Mouse (Mus musculus) right cerebral cortex, postnatal 14 days (tissue): Measurements from ENCODE around the gene Duxbl3.
"Not testable (repeated sequence)": the region's sequence is repeated elsewhere in the genome, so short reads cannot be mapped to it uniquely, and the experiment has no call there.

Experiments
- DNase-seq: peaks from one replicate; pipeline ENCODE4 v3.0.0; 2022

Duxbl3 gene

GRCm38 (mm10) chr14:26257756-26258617, at the start of gene Duxbl3:
Gene Duxbl3, plus strand, starts transcription at chr14:26257962.
- not testable (repeated sequence) for DNase-seq

GRCm38 (mm10) chr14:26216233-26217000, 41.3 kb upstream of the Duxbl3 start:
- not testable (repeated sequence) for DNase-seq

GRCm38 (mm10) chr14:26237183-26237582, 20.6 kb upstream of the Duxbl3 start:
- DNase-seq = not testable (repeated sequence)

GRCm38 (mm10) chr14:26258729-26259128, 967 bp downstream of the Duxbl3 start:
- not testable (repeated sequence) for DNase-seq

- not testable (repeated sequence) for DNase-seq
These were observed 29.0 kb downstream of the Duxbl3 start for GRCm38 (mm10) chr14:26286737-26287136.

- DNase-seq = no peak
These were observed 36.1 kb downstream of the Duxbl3 start for GRCm38 (mm10) chr14:26293859-26294258.

- no peak for DNase-seq
These were observed 39.3 kb downstream of the Duxbl3 start for GRCm38 (mm10) chr14:26297055-26297454.

- DNase-seq = no peak
These were observed 39.7 kb downstream of the Duxbl3 start for GRCm38 (mm10) chr14:26297484-26297883.

- peak; percentile 28 for DNase-seq
These were observed 45.3 kb downstream of the Duxbl3 start for GRCm38 (mm10) chr14:26303111-26303510.

- DNase-seq = no peak
These were observed 48.3 kb downstream of the Duxbl3 start for GRCm38 (mm10) chr14:26306032-26306431.

GRCm38 (mm10) chr14:26308813-26309212, 51.1 kb downstream of the Duxbl3 start:
- DNase-seq = no peak

GRCm38 (mm10) chr14:26309511-26309910, 51.7 kb downstream of the Duxbl3 start:
- DNase-seq = no peak

- DNase-seq = no peak
These were observed 58.5 kb downstream of the Duxbl3 start for GRCm38 (mm10) chr14:26316246-26316730.
